Mouse (Mus musculus): ENCODE measurements around the gene Borcs6. TPM values are rescaled to one million over a fixed set of nuclear protein-coding genes. Genes with fewer than 3 reads are reported as not detected.

Gene Borcs6
- total RNA-seq, 2 experiments from 2014 or later = 12.6 to 13.9 TPM

GRCm38 (mm10) chr11:69102403-69102725 is 42.8 kb downstream of the Borcs6 start:
- DNase-seq = peak; percentile 4

GRCm38 (mm10) chr11:69103121-69103520 is 43.6 kb downstream of the Borcs6 start:
- DNase-seq = no peak

- DNase-seq = peak; percentile 5
Observed at GRCm38 (mm10) chr11:69103531-69104435, 44.3 kb downstream of the Borcs6 start.

GRCm38 (mm10) chr11:69104487-69104886 is 45.0 kb downstream of the Borcs6 start:
- DNase-seq = no peak

GRCm38 (mm10) chr11:69105227-69105626 is 45.7 kb downstream of the Borcs6 start:
- DNase-seq = no peak

GRCm38 (mm10) chr11:69105796-69106195 is 46.3 kb downstream of the Borcs6 start:
- no peak for DNase-seq

GRCm38 (mm10) chr11:69106299-69106698 is 46.8 kb downstream of the Borcs6 start:
- DNase-seq = peak; percentile 24

GRCm38 (mm10) chr11:69106842-69107241 is 47.3 kb downstream of the Borcs6 start:
- DNase-seq = no peak

GRCm38 (mm10) chr11:69107676-69108075 is 48.2 kb downstream of the Borcs6 start:
- peak; percentile 13 for DNase-seq

- DNase-seq = no peak
Observed at GRCm38 (mm10) chr11:69108223-69108622, 48.7 kb downstream of the Borcs6 start.

- peak; percentile 13 for DNase-seq
Observed at GRCm38 (mm10) chr11:69109032-69109900, 49.7 kb downstream of the Borcs6 start.

- peak; percentile 97 for DNase-seq
Observed at GRCm38 (mm10) chr11:69110319-69111046, 51.0 kb downstream of the Borcs6 start.

Other genes with a start within 250 kb of the Borcs6 start
- gene Ndel1, start 187.9 kb upstream of the Borcs6 start, total RNA-seq (2021) = 10 to 100 TPM; 58.3 to 68.8 TPM
- gene Rnf222, start 171.2 kb upstream of the Borcs6 start, total RNA-seq (2021) = not detected
- gene Rpl26, start 158.1 kb upstream of the Borcs6 start, total RNA-seq (2021) = 1,000 to 10,000 TPM in 1 of 2 experiments, 100 to 1,000 TPM in 1; 992 to 1,013 TPM
- not detected for gene Odf4, start 132.6 kb upstream of the Borcs6 start, total RNA-seq (2021)
- gene Arhgef15, start 102.2 kb upstream of the Borcs6 start, total RNA-seq (2021) = 10 to 100 TPM; 13.0 to 17.1 TPM
- 1 to 10 TPM; 2.3 to 3.7 TPM for gene Slc25a35, start 91.6 kb upstream of the Borcs6 start, total RNA-seq (2021)
- 10 to 100 TPM; 45.0 to 57.6 TPM for gene Rangrf, start 84.5 kb upstream of the Borcs6 start, total RNA-seq (2021)
- 10 to 100 TPM in 1 of 2 experiments, 1 to 10 TPM in 1; 7.8 to 11.2 TPM for gene Pfas, start 51.3 kb upstream of the Borcs6 start, total RNA-seq (2021)
- 10 to 100 TPM; 11.2 to 17.2 TPM for gene Ctc1, start 43.8 kb upstream of the Borcs6 start, total RNA-seq (2021)
- gene Aurkb, start 14.1 kb upstream of the Borcs6 start, total RNA-seq (2021) = 10 to 100 TPM; 10.2 to 11.6 TPM
- gene Tmem107, start 11.1 kb downstream of the Borcs6 start, total RNA-seq (2021) = 1 to 10 TPM; 4.3 to 5.2 TPM
- gene Vamp2, start 28.8 kb downstream of the Borcs6 start, total RNA-seq (2021) = 10 to 100 TPM; 52.4 to 55.8 TPM
- 10 to 100 TPM; 17.5 to 78.6 TPM for gene Per1, start 35.5 kb downstream of the Borcs6 start, total RNA-seq (2021)
- gene Hes7, start 60.7 kb downstream of the Borcs6 start, total RNA-seq (2021) = not detected
- under 1 TPM; 0.27 to 0.49 TPM for gene 9130213A22Rik, start 62.9 kb downstream of the Borcs6 start, total RNA-seq (2021)
- gene Aloxe3, start 66.2 kb downstream of the Borcs6 start, total RNA-seq (2021) = under 1 TPM in 1 of 2 experiments, not detected in 1; 0.27 TPM
- not detected for gene Alox12b, start 97.3 kb downstream of the Borcs6 start, total RNA-seq (2021)
- under 1 TPM in 1 of 2 experiments, not detected in 1; 0.09 TPM for gene Alox8, start 138.1 kb downstream of the Borcs6 start, total RNA-seq (2021)
- gene Gucy2e, start 177.3 kb downstream of the Borcs6 start, total RNA-seq (2021) = not detected

All from gastrocnemius, postnatal 10 days (tissue).